Mouse (Mus musculus) activated CD4-positive, CD25-positive, alpha-beta regulatory T cell, adult 4 months (primary cell): ENCODE results near the gene Eps8l3. TPM values are rescaled to one million over a fixed set of nuclear protein-coding genes. Genes with fewer than 3 reads are reported as not detected.

Experiments used
- ATAC-seq: one replicate; pipeline ENCODE4 v1.8.0; 2017
- polyA plus RNA-seq, 2 experiments: library from polyadenylated mRNA; unstranded; fragments of 100-300 nt; shearing (Covaris generic); gene quantifications; one replicate each; pipeline ENCODE4 v1.2.1; 2017

Eps8l3 gene
- polyA plus RNA-seq, 2 experiments from 2014 or later, result not detected

DNA sequence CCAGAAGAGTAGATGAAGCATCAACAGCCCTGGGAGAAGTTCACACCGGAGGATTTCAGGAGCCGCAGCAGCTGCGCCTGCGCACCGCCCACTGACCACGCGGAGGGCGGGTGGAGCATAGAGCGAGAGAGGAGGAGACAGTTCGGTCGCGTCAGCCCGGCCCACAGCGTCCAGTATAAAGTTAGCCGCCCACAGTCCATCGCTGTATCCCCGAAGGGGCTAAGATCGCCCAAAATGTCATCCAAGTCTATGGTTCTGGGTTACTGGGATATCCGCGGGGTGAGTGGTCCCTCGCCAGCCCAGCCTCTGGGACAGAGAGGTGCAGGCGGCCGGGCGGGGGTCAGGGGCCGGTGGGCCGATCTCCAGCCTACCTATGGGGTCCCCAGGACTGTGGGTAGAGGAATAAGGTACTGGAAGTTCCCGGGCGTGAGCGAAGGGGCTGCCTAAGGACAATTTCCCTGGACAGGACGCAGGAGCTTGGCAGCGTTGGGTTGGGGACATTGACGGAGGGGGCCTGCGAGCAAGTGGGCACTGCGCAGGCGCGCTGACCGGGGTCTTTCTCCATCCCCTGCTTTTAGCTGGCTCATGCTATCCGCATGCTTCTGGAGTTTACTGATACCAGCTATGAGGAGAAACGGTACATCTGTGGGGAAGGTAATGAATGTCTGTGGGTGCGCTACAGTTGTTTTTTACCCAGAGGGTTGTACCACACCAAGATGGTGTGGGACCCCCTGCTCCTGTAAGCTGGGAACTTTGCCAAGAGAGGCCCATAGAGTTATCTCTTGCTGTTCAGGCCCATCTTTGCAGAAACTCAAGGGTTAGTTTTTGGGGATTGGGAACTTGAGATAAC lies 18.9 kb downstream of the Eps8l3 start, which contains the start of gene Gstm5:
Gene Gstm5 (plus strand): TSS at position 102 of the 850 bp plus-strand sequence.
- ATAC-seq, result no peak

DNA sequence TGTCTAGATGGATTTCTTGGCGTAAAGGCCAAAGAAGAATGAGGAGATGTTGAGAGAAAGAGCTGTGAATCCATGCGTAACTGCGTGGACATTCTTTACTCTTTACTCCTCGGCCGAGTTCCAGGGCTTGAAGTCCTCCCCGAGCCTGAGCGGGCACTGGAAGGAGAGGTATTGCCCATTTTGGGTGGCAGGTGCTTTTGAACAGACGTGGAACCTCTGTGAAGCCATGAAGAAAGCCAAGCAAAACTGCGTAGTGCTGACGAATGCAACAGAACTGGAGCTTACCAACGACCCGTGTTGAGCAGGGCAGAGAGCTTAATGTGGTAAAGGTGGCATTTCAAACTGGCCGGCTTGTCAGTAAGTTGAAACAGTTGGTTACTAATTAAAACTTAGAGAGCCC lies 21.7 kb downstream of the Eps8l3 start:
- no peak for ATAC-seq

DNA sequence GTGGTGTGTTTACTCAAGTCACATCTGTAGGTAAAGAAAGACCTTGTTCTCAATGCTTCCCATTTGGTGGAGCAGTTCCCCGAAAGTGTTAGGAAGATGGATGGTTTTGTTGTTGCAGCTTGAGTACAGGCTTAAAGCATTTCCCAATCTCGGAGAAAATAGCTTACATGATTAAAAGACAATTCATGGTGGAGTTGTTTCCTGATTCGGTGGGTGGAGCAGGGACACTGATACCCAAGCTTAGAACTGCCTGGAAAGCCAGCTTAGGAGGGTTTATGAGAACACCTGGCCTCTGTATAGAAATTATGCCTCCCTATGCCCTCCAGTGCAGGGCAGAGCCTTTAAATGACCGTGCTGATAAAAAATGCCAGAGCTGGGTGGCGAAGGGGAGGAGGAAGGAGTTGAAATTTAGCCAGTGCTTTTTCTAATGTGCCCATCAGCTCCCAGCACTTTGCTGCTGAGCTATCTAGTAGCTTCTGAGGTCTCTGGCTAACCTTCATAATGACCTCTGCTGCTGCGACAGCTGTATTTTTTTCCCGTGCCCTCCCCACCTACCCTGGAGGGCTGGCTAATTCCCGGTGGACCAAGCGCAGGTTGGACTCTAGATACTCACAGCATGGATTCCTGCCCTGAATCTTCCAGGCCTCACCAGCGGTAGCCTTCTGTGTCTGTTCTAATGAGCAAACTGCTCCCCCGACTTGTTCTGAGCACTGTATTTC lies 24.1 kb downstream of the Eps8l3 start:
- no peak for ATAC-seq

DNA sequence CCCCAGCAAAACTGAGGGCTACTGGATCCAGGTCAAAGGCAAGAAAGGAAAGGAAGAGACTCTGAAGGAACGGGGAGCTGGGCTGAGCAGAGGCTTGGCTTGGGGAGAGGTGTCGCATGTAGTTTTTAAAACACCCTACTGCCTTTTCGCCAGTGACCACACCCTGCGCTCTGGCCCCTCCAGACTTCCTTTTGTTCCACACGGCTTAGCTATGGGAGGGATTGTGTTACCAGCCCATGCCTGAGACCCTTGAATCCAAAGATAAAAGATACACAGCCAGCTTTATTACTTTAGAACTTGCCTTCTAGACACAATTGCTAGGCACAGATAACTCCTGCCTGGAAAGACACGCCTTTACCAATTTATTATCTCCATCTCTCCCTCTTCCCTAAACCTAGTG lies 28.9 kb downstream of the Eps8l3 start:
- no peak for ATAC-seq

DNA sequence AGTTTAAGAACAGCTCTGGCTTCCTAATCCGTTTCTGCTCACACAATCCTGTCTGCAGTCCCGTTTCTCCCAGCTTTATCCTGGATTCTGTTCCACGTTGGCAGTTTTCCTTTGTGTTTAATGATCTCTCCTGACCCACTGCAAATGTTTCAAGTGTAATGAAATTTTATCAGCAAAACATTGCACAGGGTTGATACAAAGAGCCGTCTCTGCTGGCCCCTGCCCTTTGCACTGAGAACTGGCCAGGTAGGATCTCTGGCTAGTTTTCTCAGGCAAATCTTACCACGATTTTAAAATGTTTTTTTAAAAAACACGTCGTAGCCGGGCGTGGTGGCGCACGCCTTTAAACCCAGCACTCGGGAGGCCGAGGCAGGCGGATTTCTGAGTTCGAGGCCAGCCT lies 39.6 kb downstream of the Eps8l3 start:
- no peak for ATAC-seq

DNA sequence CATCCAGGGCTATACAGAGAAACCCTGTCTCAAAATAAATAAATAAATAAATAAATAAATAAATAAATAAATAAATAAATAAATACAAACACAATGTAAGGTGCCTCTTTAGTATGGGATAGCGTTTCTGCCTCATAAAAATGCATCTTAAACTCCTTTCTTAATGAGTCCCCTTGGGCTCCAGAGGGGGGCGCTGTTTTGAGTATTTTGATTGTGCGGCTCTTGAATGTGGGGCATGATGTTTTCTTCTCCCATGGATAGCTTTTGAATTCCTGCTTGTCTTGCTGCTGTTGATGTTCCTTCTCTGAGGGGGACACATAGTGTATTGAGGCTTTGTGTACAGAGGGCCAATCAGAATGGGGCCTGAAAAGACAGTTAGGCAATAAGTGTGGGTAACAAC lies 40.1 kb downstream of the Eps8l3 start:
- no peak for ATAC-seq

DNA sequence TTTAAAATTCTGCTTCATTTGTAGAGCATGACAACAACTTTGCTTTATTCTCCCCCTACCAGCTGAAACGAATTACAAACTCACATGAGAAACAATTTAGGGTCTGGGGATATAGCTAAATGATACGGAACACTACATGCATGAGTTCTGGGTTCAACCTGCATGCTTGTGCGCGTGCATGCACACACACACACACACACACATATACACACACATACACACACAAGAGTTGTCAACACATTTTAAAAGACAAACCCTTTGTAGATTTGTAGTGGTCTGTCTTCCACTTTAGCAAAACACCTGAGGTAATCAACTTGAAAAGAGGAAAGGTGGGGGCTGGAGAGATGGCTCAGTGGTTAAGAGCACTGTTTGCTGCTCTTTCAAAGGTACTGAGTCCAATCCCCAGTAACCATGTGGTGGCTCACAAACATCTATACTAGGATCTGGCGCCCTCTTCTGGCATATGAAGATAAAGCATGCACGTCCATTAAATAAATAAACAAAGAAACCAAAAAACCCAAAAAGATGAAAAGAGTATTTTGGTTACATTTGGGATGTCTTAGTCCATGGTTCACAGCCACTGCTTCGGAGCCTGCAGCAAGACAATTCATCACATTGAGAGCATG lies 40.9 kb downstream of the Eps8l3 start:
- ATAC-seq, result no peak

DNA sequence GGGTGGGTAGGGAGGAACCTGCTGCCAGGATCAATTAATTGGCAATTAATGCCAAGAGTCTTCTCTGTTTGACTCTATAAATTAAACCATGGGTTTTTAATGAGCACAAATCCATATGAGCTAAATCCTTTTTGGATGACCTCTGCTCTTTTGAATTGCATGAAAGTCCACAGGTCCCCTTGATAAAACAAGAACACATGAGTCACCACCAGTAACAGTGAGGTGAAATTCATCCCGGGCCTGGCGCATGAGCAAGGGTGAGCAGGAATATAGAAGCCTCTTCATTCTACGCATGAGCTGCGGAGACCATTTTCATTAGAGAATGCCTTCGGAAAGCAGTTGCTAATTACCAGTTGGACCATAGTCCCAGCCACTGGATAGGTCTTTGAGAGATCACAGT lies 43.3 kb downstream of the Eps8l3 start:
- ATAC-seq, result no peak

DNA sequence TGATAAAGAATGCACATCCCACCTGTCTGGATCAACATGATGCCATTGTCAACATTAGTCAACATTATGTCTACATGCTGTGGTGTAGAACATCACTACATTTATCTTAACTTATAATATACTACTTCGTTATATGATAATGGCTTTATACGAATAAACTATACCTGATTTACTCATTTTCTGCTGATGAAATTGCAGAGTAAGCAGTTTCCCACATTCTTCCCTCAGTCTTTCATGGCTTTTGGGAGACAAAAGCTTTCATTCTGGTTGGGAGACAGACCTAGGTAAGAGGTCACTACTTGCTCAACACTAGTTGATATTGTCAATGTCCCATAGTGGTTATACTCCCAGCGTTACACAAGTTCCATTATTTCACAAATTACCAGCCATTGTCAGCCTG lies 48.3 kb downstream of the Eps8l3 start:
- ATAC-seq, result no peak

DNA sequence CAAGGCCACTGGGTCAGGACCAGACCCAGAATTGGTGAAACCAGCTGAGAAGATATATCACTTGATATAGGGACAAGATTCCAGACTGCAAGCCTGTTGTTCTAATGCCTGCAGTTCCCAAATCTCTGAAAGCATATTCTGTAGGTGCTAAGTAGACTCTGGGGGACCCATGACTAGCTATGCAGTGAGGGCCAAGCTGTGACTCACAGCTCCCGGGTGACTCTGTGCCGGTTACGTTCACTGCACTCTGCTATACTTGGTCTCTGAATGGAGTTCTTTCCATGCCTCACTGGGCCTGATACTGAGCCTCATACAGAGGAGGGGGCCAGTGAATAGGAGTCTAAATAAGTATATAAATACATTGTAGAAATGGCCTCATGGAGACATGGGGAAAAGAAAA lies 50.8 kb downstream of the Eps8l3 start:
- no peak for ATAC-seq

DNA sequence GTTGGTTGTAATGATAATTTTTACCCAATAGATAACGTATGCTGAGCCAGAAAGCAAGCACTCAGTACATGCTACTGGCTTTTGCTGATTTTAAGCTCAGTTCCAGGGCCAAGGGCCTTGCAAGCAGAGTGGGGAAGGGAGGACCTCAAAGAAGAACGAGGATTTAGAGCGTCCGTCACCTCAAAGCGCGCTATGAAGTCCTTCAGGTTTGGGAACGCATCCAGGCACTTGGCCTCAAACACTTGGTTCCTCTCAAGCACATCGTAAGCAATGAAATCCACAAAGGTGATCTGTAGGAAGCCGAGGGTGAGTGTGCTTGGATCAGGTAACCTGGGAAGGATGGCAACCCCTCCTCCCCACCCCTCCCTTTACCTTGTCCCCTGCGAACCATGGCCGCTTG lies 51.7 kb downstream of the Eps8l3 start:
- ATAC-seq, result no peak

DNA sequence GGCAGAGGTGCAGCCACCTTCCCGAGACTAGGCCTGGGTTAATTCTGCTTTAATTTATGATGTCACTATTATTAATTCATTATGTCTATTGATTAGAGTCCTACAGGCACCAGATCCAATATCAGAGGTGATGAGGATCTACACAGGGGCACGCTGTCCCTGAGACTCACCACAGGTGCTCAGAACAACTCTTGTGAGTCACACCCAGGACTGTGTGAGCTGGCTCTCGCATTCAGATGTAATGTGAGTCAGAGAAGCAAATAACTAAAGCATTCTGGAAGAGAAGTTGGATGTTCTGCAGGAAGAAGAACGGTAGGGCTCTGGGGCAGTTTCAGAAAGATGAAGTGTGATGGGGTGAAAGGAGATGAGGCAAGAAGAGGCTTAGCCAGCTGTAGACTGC lies 52.2 kb downstream of the Eps8l3 start:
- no peak for ATAC-seq

DNA sequence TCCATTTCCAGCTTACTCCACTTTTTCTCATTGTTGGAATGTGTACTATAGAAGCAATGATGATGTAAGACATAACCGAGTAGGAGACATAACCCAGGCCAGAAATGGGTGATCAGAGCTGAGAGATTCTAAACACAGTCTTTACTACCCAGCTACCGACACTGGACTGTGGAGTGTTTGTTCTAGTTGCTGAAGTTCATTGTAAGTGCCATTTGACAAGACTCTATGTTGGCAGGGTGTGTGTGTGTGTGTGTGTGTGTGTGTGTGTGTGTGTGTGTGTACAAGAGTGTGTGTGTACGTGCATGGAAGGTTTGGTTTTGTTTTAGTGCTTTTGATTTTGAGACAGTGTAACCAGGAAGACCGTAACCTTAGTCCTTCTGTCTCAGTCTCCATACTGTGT lies 52.7 kb downstream of the Eps8l3 start:
- ATAC-seq, result no peak

DNA sequence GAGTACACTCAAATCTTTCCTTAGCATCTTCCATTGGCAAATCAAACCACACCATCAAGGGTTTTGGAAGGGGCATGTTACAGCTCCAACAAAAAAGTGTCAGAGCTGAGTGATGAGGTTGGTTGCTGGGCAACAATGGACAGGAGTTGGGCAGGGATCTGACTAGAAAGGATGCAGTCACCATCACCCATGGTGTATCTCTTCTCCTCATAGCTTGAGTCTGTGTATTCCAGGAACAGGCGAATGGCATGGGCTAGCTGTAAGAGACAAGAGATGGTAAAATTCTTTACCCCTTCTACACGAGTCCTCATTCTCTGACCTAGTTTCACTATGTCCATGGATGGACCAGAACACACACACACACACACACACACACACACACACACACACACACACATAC lies 54.1 kb downstream of the Eps8l3 start:
- ATAC-seq, result no peak

DNA sequence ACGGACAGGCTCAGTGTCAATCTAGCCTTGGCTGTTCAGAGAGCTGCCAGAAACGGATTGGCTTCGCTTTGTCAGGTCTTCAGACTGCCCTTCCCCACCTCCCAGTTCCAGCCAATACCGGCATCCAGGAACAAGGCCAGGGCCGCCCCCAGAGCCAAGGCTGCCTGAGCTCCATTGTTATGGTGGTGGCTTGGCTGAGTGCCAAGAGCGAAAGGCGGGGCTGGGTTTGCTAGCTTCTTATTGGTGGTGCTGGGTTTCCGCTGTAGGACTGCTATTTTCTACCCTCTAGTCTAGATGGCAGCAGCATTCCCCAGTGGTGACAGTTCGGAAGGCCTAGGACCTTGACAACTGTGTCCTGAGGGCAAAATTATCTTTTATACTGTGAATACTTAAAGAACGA lies 54.6 kb downstream of the Eps8l3 start, which contains the start of gene Gstm7:
Gene Gstm7 (minus strand): TSS at position 148 of the 400 bp plus-strand sequence.
- ATAC-seq, result peak; percentile 90

DNA sequence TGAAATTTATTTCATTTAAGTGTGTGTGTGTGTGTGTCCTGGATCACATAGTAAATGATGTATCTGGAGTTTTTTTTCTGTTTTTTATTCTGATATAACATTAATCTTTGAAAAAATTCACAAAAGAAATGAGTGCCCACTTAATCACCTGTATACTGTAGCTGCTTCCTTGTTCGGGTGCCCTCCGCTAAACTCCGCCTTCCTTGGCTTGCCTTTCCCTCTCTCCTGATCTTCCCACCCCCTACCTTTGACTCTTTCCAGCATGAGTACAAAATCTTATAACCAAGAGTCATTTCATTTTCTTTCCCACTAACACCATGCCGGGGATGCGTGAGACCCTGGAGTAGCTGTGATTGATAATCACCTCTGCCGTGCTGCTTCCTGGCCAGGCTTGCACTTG lies 55.1 kb downstream of the Eps8l3 start:
- ATAC-seq, result no peak

DNA sequence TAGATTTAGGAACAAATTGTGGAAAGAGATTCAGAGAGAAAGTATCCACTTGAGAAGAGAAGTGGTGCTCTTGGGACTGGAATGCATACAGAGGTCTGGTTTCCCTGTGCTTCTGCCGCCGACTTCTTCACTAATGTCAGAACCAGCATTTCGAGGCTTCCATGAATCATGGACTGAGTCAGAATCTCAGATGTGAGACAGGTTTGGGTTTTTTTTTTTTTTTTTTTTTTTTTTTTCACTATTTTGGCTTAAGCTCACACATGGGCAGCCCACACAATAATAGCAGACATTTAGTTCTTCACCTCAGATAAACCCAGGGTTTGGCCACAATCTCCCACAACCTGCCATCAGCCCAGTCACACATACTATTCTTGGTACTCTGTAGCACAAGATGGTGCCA lies 58.2 kb downstream of the Eps8l3 start:
- no peak for ATAC-seq

DNA sequence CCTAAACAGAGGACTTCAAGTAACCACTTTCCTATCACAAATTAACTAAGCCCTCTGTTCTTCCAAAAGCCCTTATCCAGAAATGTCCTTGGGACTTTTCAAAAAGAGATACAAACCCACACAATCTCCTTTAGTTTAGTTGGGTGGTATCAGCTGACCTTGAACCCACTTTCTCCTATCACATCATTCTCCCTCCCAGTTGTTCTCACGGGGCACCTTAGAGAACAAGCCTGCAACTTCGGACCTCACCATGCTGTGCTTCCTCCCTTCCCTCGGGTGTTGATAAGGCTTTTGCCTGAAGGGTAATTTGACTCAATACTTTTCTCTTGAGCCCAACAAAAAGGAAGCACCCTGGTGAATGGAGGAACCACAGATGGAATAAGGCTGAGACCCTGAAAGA lies 58.9 kb downstream of the Eps8l3 start:
- no peak for ATAC-seq

DNA sequence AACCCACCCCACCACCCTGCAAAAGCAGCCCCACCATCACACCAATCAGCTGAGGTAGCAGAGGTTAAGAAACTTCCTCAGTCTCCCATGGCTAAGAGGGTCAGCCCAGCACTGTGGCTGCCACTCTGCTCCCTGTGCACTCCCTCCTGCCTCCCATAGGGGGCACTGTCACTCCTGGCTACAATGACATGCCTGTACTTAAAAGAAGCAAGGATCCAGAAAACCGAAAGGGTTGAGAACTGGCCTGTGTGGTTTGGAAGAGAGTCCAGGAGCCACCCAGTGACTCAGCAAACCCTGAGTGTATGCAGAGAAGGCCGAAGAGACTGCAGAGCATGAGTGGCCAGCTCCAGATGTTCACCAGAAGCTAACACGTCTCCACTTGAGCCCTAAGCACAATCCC lies 62.4 kb downstream of the Eps8l3 start:
- no peak for ATAC-seq

DNA sequence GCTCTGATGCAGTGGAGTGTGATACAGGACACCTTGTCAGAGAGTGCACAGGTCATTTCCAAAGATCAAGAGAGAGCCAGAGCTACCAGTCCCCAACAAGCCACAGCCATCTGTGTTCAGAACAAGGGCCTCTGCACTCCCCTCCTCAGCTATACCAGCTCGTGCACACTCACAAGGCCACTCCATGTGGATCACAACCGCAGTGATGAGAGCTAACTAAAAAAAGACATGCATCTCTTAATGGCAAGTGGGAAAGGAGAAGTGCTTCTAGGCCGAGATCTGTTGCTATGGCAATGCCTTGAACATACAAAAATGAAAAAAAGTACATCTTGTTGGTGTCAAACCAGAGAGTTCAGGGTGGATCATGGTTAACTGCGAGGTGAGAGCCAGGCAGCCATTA lies 62.8 kb downstream of the Eps8l3 start:
- ATAC-seq, result no peak

DNA sequence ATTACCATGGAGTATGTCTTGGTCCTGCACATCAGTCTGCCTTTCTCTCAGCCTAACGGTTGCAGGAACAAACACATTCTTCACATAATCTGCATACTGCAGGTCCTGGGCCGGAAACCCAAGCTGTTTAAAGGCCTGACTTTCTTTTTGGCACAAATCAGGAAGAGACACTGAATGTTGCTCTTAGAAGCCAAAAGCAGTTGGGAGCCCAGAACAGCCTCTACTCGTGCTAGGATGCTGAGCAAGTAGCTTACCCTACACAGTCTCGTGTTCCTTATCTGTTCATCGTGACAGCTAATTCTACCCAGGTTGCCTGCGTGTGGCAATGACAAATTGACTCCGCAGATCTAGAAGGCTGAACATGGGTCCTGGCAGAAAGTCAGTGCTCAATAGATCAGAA lies 63.5 kb downstream of the Eps8l3 start:
- no peak for ATAC-seq

DNA sequence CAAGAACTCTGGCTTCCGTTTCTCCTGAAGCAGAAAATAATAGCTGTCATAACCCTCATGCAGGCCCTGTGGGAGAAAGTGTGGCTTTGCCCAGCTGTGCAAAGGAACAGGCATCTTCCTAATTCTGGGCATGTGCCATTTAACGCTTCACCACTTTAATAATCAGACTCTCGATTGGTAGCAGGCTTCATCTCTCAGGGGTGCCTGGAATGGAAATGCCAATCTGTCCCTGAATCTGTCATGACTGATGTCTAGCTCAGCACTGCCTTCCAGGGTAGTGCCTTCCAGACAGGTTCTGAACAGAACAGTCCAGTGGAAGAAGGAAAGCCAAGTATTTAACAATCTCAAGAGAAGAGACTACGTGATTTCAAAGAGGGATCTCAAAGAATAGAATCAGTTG lies 64.2 kb downstream of the Eps8l3 start:
- ATAC-seq, result no peak
